Mouse (Mus musculus) lung, postnatal 36 days (tissue): ENCODE results near the gene Parp8.

ENCODE experiments used
- DNase-seq: peaks from one replicate; pipeline ENCODE4 v3.0.0; 2022; ENCODE audit warnings: mixed read lengths

Gene Parp8

GRCm38 (mm10) chr13:116811456-116811855 lies 213.9 kb downstream of the Parp8 start:
- no peak for DNase-seq
